Mouse (Mus musculus) adrenal gland, adult (tissue): ENCODE measurements around the gene Ccdc169.

Source experiments
- DNase-seq, 2 experiments: peaks; one replicate each; pipeline ENCODE4 v3.0.0; 2022 to 2023; ENCODE audit warnings: low spot score in 1 of 2; ENCODE audit not compliant: inconsistent age in 2 of 2

Ccdc169 gene

GRCm38 (mm10) chr3:55137039-55137438 lies at the start of gene Ccdc169:
Gene Ccdc169 (plus strand): TSS chr3:55137339.
- no peak for DNase-seq

- DNase-seq = peak in 1 of 2 experiments; percentile 44
Observed at GRCm38 (mm10) chr3:55087360-55087759, 49.8 kb upstream of the Ccdc169 start.

- no peak for DNase-seq
Observed at GRCm38 (mm10) chr3:55088359-55088758, 48.8 kb upstream of the Ccdc169 start.

DNA sequence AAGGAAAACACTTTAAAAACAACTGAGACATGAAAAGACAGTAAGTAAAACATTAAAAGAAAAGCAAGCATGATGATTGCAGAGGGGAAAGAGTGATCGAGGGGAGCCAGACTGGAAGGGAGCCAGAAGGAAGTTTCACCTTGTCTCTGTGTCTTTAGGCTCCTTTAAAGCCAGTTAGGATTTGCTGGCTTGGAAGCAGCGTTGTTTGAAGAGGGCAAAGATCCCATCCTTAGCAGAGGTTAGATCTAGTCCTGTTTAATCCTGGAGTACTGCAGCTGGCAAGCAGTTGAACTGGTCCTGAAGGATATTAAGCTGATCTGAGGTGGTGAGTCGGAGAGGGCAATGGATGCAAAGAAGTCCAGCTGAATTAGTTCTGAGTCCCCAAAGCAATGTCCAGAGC lies 48.3 kb upstream of the Ccdc169 start:
- no peak for DNase-seq

GRCm38 (mm10) chr3:55089291-55089690 lies 47.8 kb upstream of the Ccdc169 start:
- DNase-seq = peak in 1 of 2 experiments; percentile 45

GRCm38 (mm10) chr3:55093161-55093560 lies 44.0 kb upstream of the Ccdc169 start:
- DNase-seq = peak in 1 of 2 experiments; percentile 44

DNA sequence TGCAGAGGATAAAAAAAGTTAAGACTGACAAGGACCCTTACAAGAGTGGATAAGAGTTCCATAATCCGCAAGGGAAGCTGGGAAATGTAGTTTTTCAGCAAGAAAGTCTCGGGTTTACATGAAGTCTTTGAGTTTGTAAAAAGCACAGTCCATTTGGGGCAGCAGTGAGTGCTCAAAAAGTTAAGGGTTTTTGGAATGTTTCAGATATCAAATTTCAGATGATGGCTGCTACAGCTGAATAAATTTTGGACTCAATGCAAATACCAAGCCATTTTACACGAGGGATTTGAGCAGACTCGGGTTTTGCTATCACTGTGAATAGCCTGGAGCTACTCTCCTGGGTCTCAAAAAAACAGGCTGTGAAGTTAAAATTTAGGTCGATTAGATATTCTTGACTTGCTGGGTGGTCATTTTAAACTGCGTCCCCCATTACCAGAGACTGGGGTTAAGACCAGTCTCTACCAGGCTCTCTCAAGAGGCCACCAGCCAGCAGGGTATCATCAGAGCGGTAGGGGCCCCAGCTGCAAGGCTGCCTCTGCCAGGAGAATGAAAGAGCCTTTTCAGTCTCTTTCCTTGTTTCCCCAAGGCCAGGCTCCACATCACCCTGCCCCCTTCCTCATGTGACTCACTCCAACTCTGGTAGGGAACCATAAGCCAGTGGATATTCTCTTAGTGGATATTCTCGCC lies 41.0 kb upstream of the Ccdc169 start:
- peak; percentile 39 to 77 for DNase-seq

DNA sequence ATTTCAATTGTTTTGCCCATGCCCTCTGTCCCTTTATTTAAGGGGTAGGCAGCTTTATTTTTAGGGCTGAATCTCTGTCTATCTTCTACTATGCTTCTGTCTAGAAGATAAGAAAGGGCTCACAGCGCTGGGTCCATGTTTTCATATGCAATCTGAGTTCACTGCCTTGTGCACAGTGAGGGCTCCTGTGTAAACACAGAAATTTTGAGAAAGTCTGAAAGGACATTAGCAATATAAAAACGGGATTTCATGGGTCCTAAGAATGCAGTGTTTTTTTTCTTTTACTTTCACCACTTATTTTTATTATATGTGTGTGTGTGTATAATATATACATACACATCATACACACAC lies 40.5 kb upstream of the Ccdc169 start:
- no peak for DNase-seq

- DNase-seq = peak in 1 of 2 experiments; percentile 38
Observed at GRCm38 (mm10) chr3:55097186-55097585, 40.0 kb upstream of the Ccdc169 start.

DNA sequence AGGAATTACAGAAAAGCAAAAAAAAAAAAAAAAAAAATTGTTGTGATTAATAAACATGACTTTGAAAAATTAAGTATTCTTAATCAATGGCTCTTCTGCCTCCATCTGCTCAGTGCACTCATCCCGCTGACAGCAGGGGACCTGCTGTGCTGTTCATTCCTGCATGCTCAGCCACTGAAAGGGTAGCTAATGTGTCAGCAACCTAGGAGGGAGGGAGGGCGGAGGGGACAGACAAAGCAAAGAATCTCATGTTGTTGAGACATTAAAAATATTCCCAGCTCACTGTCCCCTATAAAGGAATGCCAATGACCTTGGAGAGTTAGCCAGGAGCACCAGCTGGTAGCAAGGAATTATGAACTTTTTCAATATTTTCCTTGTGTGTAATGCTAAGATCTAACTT lies 39.1 kb upstream of the Ccdc169 start:
- no peak for DNase-seq

DNA sequence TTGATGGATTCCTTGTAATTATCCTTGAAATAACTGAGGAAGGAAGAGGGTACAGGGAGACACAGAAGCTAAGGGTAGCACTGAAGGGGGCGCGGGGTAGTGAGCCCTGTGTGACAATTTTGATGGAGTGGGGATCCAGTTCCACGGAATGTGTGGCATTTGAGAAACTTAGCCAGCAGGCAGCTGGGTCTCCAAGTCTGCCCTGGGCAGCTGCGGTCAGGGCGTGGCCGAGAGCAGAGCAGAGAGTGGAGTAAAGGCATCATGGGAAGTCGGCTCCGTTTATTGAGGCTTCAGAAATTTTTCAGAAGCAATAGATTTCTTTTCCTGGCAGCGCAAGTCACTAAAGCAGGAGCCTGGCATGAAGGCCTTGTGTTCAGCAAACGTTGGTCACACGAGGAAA lies 38.1 kb upstream of the Ccdc169 start:
- no peak for DNase-seq

GRCm38 (mm10) chr3:55101092-55101491 lies 36.0 kb upstream of the Ccdc169 start:
- peak in 1 of 2 experiments; percentile 48 for DNase-seq

DNA sequence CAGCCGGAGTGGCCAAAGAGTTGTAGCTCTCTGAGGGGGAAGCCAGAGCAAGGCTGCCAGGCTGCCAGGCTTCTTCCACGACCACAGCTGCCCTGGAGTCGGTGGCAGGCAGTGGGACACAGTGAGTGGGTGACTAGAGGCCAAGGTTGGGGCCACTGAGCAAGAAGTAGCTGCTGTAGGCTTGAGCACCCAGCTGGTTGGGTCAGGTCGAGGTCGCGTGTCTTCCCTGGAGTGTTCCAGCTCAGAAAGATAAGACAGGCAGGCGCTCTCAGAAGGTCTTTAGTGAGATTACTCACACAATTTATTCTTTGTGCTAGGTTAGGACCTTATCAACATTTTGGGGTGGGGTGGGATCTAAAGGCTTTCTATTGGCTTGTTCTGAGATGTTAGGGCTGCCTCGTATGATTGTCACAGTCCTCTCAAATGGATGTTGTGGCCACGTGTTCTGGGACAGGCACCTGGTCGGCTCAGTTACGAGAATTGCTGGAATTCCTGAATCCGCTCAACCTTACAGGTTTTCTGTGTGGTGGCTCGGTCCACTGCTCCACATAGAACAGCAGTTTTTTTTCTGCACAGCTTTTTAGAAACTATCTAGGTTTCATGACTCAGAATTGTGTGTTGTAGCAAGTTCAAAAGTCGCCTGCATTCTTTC lies 31.6 kb upstream of the Ccdc169 start:
- DNase-seq = peak; percentile 32 to 80

GRCm38 (mm10) chr3:55106051-55106450 lies 31.1 kb upstream of the Ccdc169 start:
- DNase-seq = no peak

DNA sequence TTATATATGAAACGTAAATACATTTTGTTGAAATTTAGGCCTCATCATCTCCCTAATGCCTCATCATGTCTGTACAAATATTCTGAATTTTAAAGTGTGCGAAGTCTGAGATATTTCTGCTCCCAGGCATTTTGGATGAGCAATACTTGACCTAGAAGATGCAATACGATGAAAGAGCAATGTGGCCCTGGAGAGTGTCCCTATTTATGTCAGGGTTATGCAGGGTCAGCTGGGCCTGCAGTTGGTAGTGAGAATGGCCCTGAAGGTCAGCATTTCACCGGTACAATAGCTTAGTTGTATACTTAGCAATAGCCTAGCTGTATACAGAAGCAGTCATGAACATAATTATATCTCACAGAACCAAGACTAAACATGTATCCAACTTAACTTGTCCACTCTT lies 28.0 kb upstream of the Ccdc169 start:
- peak; percentile 38 to 82 for DNase-seq

DNA sequence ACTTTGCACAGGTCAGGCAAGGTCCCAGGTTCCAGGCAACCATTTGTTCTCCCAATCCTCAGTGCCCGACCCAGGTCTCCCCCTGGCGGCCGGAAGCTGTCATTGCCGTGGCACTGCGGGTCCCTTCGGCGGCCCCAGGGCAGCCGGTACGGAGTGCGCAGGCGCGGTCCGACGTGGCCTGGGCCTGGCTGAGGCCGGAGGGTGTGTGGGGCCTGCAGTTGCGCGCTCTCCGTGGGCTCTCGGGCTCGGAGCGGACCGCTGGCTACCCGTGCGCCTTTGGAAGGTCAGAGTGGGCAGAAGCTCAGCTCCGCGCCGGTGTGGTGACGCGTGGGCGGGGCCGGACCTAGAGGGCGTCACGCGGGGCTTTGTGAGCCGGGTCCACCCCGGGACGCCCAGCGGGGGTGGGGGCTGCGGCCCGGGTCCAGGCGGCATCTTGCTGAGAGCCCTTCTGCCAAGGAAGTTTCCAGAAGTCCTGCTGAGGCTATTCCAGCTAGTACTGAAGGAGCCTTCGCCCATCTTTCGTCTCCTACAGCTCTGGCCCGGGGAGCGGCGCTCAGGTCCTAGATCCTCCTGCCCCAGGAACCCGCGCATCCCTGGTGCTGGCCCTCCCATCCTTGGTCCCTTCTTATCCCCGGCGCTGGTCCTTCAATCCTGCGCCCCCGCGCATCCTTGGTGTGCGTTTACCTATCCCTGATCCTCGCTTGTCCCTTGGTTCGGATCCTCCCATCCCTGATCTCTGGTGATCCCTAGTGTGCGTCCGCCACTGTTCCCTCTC lies 25.0 kb upstream of the Ccdc169 start, which contains the start of gene Spg20:
Spg20 (plus strand) TSS at position 174 of the 775 bp plus-strand sequence.
- DNase-seq = peak; percentile 96 to 99

- no peak for DNase-seq
Observed at GRCm38 (mm10) chr3:55112710-55113415, 24.3 kb upstream of the Ccdc169 start.

- DNase-seq = no peak
Observed at GRCm38 (mm10) chr3:55114313-55115065, 22.6 kb upstream of the Ccdc169 start.

DNA sequence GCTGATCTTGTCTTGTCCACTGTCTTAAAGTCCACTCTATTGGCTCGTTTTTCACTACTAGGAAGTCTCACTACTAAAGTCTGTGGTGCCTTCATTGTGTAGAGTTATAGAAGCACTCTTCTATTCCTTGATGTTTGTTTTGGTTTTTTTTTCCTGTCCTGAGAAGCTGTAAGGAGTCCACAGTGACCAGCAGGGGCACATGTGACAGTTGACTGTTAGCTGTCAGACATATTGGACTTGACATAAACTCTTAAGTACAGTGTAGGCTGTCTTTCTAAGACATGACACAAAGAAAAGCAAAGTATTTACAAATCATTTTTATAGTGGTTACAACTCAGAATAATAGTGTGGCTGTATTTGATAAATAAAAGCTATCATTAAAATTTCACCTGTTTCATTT lies 22.1 kb upstream of the Ccdc169 start:
- DNase-seq = no peak

GRCm38 (mm10) chr3:55115989-55116388 lies 21.1 kb upstream of the Ccdc169 start:
- no peak for DNase-seq
